Mouse (Mus musculus): ENCODE data around the gene Rbm46.

DNA sequence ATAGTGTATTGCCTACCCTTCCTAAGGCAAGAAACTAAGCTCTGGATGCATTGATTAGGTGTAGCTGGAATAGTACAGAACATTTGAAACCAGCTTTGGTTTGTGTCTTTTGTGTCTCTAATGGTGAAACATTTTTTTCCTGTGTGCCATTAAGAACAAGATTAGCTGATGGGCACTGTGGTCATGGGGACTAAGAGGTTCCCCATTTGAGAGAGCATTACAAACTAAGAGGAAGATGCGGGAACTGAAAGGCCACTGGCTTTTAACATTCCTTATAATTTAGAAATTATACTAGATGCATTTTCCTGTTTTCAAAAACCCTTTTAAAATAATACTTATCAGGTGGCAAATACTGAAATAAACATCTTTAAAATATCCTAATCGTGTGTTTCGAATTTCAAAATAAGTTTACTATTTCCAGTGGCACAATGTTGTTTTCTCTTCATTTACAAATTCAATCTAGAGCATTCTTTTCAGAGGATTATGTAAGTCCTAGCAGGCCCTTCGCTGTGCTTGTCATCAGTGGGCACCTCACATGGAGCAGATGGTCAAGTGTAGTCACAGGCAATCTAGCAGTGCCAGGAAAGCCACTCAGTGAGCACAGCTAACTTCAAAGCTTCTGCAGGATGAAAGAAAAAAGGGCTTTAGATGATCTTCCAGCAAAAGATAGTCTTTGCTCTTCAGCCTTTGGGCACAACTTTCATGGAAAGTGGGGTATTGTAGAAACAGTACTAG lies 76.4 kb downstream of the Rbm46 start:
- TF ChIP-seq EP300 (IDR thresholded peaks at IDR 0.05; ENCODE audit: insufficient read depth, low read depth, low read length): no peak
- no peak for TF ChIP-seq POLR2A (IDR thresholded peaks at IDR 0.05; ENCODE audit: insufficient read depth, low read depth, low read length)
- no peak for TF ChIP-seq CTCF (IDR thresholded peaks at IDR 0.05)
